Mouse (Mus musculus) CH12.LX (cell line): ENCODE measurements at regions not wholly inside any gene's neighbourhood (a gene's known extent, or its start where the extent isn't known, plus 50 kb on each side); places are given as distances from the start of the nearest gene placed in this dataset.

Source experiments
- CHD2 ChIP-seq: IDR thresholded peaks from 2 replicates; pipeline ENCODE4 v1.6.1; 2011; ENCODE audit warnings: low read length, improper control_type of control experiment
- CTCF ChIP-seq, 2 experiments: IDR thresholded peaks in 1 of 2; conservative IDR thresholded peaks in 1 of 2; 2 replicates each; pipeline ENCODE4 v1.5.1; 2011 to 2012; ENCODE audit warnings: low read depth in 2 of 2, low read length in 2 of 2, improper control_type of control experiment in 1 of 2, inconsistent platforms in 1 of 2, mild to moderate bottlenecking in 1 of 2, moderate library complexity in 1 of 2
- EP300 ChIP-seq: IDR thresholded peaks from 2 replicates; pipeline ENCODE4 v1.6.1; 2011; ENCODE audit warnings: low read length, improper control_type of control experiment
- ETS1 ChIP-seq: conservative IDR thresholded peaks from 2 replicates; pipeline ENCODE4 v1.6.1; 2012; ENCODE audit warnings: low read depth, mild to moderate bottlenecking, inconsistent platforms, low read length, improper control_type of control experiment, moderate library complexity
- JUND ChIP-seq: conservative IDR thresholded peaks from 2 replicates; pipeline ENCODE4 v1.6.1; 2011; ENCODE audit warnings: low read depth, low read length, improper control_type of control experiment
- KAT2A ChIP-seq: IDR thresholded peaks from 2 replicates; pipeline ENCODE4 v1.6.1; 2012; ENCODE audit warnings: low read length, improper control_type of control experiment, inconsistent platforms; ENCODE audit not compliant: insufficient replicate concordance
- MAZ ChIP-seq: IDR thresholded peaks from 2 replicates; pipeline ENCODE4 v1.6.1; 2012; ENCODE audit warnings: low read depth, mild to moderate bottlenecking, inconsistent platforms, low read length, improper control_type of control experiment, moderate library complexity
- POLR2A ChIP-seq: IDR thresholded peaks from 2 replicates; pipeline ENCODE4 v1.6.1; 2011; ENCODE audit warnings: low read depth, mild to moderate bottlenecking, improper control_type of control experiment, low read length
- POLR2AphosphoS2 ChIP-seq: IDR thresholded peaks from 2 replicates; pipeline ENCODE4 v1.6.1; 2011; ENCODE audit warnings: low read depth, low read length, improper control_type of control experiment
- SMC3 ChIP-seq: IDR thresholded peaks from 2 replicates; pipeline ENCODE4 v1.6.1; 2011; ENCODE audit warnings: low read depth, low read length, improper control_type of control experiment
- TBP ChIP-seq: conservative IDR thresholded peaks from 2 replicates; pipeline ENCODE4 v1.6.1; 2011; ENCODE audit warnings: low read depth, low read length, improper control_type of control experiment
- UBTF ChIP-seq: IDR thresholded peaks from 2 replicates; pipeline ENCODE4 v1.6.1; 2012; ENCODE audit warnings: low read depth, mild to moderate bottlenecking, inconsistent platforms, low read length, improper control_type of control experiment, moderate library complexity

- TF ChIP-seq KAT2A: no peak
- TF ChIP-seq EP300: no peak
- no peak for TF ChIP-seq ETS1
- no peak for TF ChIP-seq CTCF (conservative IDR thresholded peaks at IDR 0.05 in 1 of 2, IDR thresholded peaks at IDR 0.05 in 1 of 2; ENCODE audit: low read depth in 2 of 2, low read length in 2 of 2)
- no peak for TF ChIP-seq SMC3
- no peak for TF ChIP-seq TBP
- TF ChIP-seq UBTF: no peak
- no peak for TF ChIP-seq POLR2A
- TF ChIP-seq CHD2: no peak
- no peak for TF ChIP-seq JUND
- no peak for TF ChIP-seq POLR2AphosphoS2
- TF ChIP-seq MAZ: no peak
Measured at GRCm38 (mm10) chr14:67176100-67176499, 1167.1 kb upstream of the Gulo start.
